Mouse (Mus musculus): Measurements from ENCODE around the gene Gm10666.
"Not testable (repeated sequence)": the region's sequence is repeated elsewhere in the genome, so short reads cannot be mapped to it uniquely, and the experiment has no call there.

Gm10666 gene

DNA sequence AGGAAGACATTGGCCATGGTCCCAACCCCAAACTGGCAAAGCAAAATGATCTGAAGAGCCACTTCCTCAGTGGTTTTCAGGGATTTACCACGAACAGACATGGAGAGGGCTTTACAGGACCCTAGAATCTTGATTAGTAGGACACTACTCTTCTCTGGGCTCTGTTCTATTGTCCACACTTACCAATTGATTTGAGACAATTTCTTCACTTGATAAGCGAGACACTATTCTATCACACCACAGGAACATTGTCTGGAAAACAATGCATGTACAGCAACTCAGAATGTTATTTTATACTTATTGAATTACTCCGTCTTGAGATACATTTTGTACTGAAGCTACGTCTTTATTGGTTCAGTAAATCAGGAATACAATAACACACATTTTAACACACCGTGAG, at the start of gene Gm10666:
Gm10666 (minus strand) TSS at position 101 of the 400 bp plus-strand sequence.
- not testable (repeated sequence) for DNase-seq (ENCODE audit: low spot score)

DNA sequence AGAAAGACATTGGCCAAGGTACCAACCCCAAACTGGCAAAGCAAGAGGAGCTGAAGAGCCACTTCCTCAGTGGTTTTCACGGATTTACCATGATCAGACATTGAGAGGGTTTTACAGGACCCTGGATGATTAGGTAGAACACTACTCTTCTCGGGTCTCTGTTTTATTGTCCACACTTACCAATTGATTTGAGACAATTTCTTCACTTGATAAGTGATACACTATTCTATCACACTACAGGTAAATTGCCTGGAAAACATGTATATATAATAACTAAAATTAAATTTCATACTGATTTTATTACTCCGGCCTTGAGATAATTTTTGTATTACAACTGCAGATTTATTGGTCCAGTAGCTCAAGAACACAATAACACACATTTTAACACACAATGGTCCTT, 29.4 kb upstream of the Gm10666 start, which contains the start of gene Vmn1r142:
Vmn1r142 (minus strand) TSS at position 101 of the 400 bp plus-strand sequence.
- not testable (repeated sequence) for DNase-seq (ENCODE audit: low spot score)

DNA sequence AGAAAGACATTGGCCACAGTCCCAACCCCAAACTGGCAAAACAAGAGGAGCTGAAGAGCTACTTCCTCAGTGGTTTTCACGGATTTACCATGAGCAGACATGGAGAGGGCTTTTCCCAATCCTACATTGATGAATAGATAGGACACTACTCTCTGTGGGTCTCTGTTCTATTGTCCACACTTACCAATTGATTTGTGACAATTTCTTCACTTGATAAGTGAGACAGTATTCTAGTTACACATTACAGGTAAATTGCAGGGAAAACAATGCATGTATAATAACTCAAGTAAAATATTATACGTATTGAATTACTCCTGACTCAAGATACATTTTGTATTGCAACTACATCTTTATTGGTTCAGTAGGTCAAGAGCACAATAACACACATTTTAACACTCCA, 16.4 kb downstream of the Gm10666 start, which contains the start of gene Gm16451:
Gm16451 (minus strand) TSS at position 101 of the 400 bp plus-strand sequence.
- not testable (repeated sequence) for DNase-seq (ENCODE audit: low spot score)
